Mouse (Mus musculus) layer of hippocampus, adult 9-11 months (tissue): ENCODE data around the gene Afg1l.

Experiments used
- DNase-seq: peaks from one replicate; pipeline ENCODE4 v3.0.0; 2022

Gene Afg1l

GRCm38 (mm10) chr10:42264195-42264594, 214.2 kb downstream of the Afg1l start:
- DNase-seq, result no peak

- no peak for DNase-seq
Observed at GRCm38 (mm10) chr10:42263701-42264100, 214.7 kb downstream of the Afg1l start.
